Mouse (Mus musculus) gonadal fat pad, adult 2 months (tissue): ENCODE results near the gene Akt1. TPM values are rescaled to one million over a fixed set of nuclear protein-coding genes. Genes with fewer than 3 reads are reported as not detected.

Source experiments
- DNase-seq: peaks from one replicate; pipeline ENCODE4 v3.0.0-alpha.2; 2012; ENCODE audit warnings: low read depth
- polyA plus RNA-seq: library from polyadenylated mRNA; depleted of rRNA; stranded (reverse); fragments of >200 nt; gene quantifications from 2 replicates; pipeline ENCODE4 v1.2.3, GENCODE M21; 2012

Gene Akt1
- polyA plus RNA-seq, 1 experiment, result 95.2 TPM

DNA sequence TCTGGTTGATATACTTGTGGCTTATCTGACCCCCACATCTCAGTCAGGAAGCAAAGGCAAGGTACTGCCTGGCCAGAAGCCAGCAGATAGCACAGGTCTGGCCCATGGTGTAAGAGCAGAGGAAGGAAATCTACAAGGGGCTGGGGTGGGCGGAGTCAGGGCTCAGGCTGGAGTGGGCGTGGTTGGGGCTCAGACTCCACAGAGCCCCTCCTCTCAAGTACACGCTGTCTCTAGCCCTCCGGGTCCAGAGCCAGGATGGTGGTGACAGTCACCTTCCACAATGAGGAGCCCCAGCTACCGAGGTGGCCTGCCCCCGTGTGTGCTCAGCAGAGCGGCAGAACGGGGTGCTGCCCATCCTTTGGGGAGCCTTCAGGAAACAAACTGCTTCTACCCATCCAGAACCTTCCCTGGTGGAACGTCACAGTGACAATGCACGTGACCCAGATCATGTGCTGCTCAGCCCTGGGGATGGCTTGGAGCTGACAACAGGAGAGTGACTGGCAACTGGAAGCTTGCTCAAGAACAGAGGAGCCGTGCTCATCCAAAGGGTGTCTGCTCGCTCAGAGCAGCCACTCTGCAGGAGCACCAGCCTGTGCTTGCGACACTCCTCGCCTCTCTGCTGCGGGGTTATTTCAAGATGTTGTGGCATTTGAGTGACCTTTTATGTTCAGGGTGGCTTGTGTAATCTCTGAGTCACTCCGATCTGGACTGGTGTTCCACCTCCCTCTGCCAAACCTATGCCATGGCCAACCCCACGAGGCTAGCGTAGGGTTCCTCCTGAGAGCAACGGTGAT is 45.6 kb downstream of the Akt1 start:
- DNase-seq, result peak; percentile 85

DNA sequence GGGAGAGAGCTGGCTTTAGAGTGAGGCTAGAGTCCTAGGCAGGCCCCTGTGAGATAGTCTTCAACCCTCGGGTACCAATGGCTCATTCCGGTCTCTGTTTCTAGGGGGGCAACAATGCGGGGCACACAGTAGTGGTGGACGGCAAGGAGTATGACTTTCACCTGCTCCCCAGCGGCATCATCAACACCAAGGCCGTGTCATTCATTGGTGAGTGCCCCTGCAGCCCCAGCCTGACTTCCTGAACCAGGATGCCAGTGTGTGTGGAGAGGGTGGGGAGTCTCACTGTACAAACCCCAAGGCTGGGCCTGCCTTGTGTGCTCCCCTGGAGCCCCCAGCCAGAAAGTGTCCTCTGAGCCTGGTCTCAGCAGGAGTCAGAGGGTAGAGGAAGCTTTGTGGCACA is 46.5 kb downstream of the Akt1 start:
- no peak for DNase-seq

DNA sequence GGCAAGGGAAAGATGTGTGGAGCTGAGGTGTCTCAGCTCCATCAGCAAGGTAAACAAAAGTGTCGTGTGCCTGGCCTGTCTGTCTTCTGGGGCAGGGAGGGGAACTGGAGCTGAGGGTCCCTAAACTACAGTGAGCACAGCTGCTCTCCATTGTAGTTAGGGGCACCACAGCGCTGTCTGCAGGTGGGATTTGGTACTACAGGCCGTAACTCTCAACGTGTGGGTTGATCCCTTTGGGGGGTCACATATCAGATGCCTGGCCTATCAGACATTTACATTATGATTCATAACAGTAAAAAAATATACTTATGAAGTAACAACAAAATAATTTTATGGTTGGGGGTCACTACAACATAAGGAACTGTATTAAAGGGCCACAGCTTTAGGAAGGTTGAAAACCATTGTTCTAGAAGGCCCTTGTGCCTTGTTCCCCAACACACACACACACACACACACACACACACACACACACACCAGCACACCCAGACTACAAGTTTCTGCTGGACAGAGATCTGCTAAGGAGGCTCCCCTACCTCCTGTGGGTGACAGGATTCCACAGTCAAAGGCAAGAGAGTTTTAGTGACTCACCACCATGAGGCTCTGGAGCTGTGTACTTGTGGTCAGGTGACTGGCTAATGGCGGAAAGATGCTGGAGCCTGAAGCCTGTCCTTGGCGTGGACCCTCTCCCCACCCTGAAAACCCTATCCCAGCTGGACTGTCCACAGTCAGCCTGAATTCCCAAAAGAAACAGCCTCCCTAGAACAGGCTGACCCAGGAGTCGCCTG is 47.4 kb downstream of the Akt1 start:
- no peak for DNase-seq

DNA sequence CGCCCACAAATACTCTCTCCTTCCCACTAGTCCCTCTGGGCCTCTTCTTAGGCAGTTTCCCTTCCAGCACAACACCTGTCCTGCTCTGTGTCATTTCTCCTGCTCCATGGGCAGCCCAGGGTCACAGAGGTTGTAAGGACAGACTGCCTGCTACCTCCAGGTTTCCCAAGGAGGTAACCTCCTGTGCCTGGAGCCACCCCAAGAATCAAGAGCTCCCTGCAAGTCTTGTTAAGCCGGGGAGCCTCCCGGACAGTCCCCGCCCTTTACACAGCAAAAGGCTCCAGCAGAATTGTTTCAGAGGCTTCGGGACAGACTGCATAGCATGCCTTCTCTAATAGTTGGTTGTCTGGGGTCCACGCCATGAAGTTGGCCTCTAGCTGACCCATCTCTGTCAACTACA is 48.2 kb downstream of the Akt1 start:
- no peak for DNase-seq

DNA sequence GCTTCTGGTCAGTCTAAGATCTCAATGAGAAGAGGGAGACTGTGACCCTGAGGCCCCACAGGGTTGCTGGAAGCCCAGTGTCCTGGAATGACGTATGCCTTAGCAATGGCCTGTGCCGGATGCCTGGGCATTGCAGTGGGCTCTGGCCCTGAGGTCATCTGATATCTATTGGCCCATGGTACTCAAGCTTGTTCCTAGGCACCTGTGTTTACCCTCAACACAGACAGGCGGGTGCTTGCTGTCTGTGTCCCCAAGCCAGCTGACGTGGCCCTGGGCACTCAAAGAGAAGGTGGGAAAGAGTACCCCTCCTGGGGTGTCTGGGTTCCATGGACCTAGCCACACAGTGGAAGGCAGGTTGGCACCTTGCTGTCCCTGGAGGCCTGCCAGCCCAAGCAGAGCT is 49.0 kb downstream of the Akt1 start:
- no peak for DNase-seq

DNA sequence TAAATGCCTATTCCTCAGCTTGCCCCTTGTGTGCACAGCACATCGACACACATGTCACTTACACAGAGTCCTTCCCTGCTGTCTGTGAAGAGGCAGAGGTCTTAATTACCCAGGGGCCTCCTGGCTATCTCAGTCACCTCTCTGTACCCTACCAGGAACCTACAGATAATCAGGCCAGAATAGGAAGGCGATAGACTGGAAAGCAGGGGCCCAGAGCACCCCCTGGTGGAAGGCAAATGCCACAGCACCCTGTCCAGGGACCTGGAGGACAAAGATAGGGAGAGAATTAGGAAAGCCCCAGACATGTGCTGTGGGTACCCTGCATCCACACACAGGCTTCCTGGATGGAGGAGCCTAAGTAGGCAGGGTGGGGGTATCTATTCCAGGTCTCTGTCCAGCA is 50.9 kb downstream of the Akt1 start:
- DNase-seq, result no peak

DNA sequence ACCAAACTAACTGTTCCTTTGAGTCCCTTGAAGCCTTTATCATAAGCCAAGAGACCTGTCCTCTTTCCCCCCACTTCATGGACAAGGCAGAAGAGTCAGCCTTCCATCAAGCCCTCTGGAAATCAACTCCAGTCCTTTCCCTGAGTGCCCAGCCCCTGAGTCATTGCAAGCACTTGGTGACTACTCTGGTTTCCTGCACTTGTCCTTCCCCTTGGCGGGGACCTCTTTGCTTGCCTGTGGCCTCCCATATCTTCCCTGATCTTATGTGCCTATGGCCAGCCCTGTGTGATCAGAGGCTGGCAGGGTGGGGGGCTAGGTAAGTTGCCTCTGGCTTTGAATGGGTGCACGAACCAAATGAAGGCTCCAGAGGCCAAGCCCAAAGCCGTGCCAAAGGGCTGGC is 52.8 kb downstream of the Akt1 start:
- no peak for DNase-seq

DNA sequence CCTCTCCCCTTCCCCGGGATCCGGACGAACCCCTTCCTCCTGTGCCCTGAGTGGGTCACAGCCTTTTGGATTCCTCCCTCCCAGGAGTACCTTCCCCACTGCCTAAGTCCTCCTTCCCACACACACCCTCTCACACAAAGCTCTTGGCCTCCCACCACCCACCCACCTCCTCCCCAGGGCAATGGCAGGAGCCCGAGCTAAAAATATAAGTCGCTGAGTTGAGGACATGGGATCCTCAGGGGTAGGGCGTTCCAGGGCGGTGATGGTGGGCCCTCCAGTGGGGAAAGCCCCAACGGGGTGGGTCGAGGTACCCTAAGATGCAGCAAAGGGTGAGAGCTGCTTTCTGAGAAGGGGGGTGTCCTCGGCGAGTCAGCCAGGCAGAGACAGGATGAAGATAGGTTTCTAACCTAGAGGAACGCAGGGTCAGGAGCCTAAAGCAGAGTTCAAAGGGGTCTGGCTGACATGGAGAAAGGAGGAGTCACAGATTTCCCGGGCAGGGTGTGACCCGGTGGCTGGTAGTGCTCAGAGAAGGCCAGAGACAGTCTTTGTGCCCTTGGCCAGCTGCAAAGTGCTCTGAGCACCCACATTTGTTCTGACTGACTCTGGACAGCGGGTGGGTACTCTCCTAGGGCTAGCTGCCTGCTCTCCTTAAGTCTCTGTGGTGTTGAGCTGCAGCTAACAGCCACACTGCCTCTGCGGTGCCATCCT is 54.2 kb downstream of the Akt1 start:
- DNase-seq, result no peak

DNA sequence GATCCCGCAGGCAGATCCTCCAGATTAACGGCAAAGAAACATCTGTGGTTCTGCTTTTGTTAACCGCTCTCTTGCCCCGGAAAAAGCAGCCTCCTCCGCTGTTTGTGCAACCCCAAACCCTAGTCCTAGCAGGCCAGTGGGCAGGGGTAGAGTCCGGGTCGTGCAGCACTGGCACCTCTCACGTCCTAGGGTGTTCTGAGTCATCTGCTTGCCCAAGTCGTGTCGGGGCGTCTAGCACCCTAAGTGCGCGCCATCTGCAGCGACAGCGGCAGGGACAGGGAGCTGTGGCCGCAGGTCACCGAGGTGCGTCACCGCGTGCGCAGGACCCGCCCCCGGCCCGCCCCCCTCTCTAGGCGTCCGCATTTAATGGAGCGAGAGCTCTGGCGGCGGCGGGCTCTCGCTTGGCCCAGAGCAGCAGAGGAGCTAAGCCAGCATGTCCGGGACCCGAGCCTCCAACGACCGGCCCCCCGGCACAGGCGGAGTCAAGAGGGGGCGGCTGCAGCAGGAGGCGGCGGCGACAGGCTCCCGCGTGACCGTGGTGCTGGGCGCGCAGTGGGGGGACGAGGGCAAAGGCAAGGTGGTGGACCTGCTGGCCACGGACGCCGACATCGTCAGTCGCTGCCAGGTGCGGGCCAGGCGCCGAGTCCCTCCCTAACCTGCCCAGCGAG is 54.9 kb downstream of the Akt1 start, which contains the start of gene Adssl1:
Gene Adssl1 (plus strand): TSS at position 360 of the 668 bp plus-strand sequence.
- DNase-seq, result no peak

DNA sequence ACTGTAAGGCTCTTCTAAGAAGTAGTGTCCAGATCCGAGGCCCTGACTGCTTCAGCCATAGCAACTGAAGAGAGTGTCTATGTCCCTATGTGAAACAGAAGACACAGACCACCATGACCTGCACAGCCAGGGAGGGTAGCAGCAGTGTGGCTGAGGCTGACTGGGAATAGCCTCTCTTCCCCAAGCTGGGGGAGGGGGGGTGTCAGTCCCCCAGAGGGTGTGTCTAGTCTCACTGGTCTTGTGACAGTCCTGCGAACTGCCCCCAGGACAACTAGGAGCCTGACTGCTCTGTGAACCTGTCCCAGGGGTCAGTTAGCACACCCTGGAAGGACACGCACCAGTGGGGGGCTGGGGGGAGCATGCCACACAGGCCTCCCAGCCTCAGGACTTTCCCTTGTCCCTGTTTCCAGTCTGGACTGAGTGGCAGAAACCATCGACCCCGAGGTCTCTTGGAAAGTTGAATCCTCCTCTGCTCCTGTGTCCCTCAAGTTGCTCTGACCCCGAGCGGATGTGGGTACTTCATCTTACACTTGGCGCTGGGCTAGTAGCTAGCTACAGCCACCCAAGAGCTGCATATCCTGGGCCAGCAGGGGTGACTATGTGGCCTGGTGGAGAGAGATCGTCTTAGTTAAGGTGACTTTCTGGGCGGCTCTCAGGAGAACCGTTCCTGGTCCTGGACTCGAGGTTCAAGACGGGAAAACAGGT is 55.6 kb downstream of the Akt1 start:
- DNase-seq, result no peak

DNA sequence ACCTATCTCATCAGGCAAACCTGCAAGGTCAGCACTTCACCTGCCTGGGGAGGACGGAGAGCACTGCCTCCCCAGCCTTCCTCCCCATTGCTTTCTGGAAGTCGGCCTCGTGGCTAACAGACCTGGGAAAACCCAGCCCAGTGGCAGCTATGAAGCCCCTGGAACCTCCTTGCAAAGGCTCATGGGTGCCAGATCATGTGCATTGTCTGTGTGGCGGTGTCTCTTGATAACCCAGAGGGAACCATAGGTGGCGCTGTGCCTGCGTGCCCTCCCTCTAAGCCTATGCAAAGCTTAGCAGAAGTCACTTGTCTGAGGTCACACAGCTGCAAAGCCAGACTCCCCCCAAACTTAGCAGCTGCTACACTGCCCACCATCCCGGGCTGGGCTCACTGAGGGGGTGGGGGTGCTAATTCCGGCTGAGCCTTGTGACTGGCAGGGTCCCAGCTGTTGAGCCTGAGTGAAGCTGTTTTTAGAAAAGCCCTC is 56.7 kb downstream of the Akt1 start:
- no peak for DNase-seq

DNA sequence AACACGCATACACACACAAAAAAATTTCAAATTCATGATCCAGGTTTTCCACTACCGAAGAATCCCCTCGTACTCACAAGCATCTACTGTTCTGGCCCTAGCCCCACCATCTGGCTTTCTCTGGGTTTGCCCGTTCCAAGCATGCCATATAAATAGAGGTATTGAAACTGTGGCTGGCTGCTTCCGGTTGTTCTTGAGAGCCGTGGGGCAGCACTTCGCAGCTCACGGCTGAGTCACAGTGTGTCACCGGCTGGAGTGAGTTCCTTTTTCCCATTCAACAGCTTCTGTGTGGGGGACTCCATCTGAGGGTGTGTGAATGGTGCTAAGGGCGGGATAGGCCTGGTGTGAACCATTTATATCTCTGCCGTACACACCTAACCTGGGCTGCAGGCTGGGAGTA is 57.5 kb downstream of the Akt1 start:
- DNase-seq, result no peak

DNA sequence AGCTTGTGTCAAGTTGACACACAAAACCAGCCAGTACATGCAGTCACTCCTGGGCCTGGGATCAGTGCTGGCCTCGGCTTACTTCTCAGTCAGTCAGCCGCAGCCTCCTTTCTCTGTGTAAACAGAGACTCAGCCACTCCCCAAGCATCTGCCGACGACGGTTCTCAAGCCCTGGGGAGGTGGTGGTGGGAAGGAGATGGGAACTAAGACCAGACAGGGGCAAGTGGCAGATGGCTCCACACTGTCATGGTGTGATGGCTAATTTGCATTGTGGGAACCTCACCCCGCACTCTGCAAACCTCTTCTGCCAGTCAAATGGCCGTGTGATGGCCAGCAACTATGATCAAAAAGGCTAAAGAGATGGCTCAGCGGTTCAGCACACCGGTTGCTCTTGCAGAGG is 58.0 kb downstream of the Akt1 start:
- no peak for DNase-seq

DNA sequence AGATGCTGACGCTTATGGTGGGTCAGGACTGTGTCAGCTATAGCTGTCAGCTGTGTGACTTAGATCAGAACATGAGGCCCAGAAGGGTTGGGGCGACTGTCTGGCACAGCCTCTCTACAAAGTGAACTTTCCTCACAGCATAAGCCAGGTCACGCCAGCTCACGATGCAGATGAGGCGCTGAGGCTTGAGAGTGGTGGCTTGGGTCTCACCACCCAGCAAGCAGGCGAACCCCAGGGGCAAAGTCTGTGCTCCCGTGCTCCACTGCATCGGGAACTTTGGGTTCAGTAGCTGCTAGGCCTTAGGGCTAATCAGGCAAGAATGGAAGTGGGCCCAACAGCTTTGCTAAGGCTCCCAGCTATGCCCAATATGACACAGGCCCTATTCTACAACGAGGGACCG is 65.7 kb downstream of the Akt1 start:
- DNase-seq, result no peak

DNA sequence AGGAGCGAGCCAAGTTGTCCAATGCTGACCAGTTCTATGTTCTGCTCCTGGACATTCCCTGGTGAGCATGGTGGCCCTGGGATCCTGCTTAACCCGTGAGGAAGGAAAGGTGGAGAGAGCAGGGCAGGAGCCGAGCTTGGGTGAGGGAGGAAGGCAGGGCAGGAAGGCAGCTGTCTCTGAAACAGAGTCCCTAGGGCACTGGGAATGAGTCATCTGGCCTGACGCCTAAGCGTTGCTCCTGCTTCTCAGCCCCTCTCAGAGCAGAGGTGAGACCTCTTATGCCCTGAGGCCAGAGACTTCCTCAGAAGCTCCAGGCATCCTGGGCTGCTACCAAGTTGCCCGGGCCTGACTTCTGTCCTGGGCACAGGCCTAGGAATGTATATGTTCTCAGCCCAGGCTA is 67.7 kb downstream of the Akt1 start:
- DNase-seq, result no peak

DNA sequence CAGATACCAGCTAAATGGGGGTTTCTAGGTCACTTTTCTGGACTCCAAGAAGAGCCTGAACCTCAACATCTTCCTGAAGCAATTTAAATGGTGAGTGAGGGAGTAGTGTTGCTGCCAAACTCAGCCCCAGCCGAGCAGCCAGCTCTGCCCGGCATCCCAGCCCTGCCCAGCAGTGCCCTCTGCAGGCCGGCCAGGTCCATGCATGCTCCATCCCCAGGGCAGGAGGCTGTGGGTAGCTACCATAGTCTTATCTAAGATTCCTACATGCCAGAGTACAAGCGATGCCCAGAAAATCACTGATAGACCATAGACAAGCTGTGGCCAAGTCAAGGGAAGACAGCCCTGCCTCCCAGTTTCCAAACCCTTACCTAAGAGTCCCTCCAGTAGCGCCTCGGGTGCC is 68.9 kb downstream of the Akt1 start:
- DNase-seq, result no peak

DNA sequence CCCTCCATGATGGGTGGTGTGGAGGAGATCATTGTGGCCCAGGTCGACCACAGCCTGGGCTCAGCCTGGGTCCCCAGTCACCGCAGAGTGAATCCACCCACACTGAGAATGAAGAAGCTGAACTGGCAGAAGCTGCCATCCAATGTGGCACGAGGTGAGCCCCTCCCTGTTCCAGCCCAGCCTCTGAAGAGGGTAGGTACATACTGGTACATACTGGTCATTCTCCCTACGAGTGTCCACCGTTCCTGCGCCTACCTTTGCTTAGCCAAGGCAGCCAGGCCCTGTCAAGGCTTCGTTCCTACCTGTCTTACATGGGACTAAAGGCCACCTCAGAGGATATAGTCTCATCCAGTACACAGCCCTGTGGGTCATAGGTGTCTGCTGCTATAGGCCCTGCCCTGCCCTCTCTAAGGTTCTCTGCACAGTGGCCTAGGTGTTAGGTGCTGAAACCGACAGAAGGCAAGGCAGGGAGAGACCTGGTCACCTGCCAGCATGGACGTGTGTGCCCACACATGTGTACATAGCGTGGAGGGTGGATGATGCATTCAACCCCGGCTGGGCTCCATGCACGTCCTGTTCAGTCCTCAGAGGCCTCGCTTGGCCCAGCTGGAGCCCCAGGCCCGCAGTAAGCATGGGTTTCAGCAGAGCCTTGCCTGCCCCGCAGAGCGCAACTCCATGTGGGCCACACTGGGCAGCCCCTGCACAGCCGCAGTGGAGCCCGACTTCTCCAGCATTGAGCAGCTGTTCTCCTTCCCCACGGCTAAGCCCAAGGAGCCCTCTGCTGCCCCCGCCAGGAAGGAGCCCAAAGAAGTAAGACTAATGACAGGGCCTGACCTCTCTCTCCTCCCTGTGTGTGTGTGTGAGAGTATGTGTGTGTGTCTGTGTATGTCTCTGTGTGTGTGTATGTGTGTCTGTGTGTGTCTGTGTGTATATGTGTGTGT is 69.7 kb downstream of the Akt1 start:
- no peak for DNase-seq

DNA sequence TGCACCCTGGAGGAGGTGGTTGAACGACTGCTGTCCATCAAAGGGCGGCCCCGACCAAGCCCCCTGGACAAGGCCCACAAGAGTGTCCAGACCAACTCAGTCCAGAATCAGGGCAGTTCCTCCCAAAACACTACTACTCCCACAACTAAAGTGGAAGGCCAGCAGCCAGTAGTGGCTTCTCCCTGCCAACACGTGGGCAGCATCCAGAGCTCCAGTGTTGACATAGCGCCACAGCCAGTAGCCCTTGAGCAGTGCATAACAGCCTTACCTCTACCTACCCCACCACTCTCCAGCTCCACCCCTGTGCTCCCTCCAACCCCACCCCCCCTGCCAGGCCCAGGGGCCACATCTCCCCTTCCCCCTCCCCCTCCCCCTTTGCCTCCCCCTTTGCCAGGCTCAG is 70.7 kb downstream of the Akt1 start:
- no peak for DNase-seq
